Mouse (Mus musculus) MEL (cell line): ENCODE measurements around the gene Olfr70.

Source experiments
- CTCF ChIP-seq, 3 experiments: IDR thresholded peaks in 2 of 3; conservative IDR thresholded peaks in 1 of 3; 2 replicates each; pipeline ENCODE4 v1.5.1; 2011 to 2012; ENCODE audit warnings: low read length in 3 of 3, low read depth in 2 of 3, mild to moderate bottlenecking in 2 of 3, improper control_type of control experiment in 1 of 3, inconsistent platforms in 1 of 3, mixed read lengths in 1 of 3, moderate library complexity in 1 of 3; ENCODE audit not compliant: control insufficient read depth in 1 of 3, insufficient read depth in 1 of 3, poor library complexity in 1 of 3, severe bottlenecking in 1 of 3
- ZMIZ1 ChIP-seq: IDR thresholded peaks from 2 replicates; pipeline ENCODE4 v1.6.1; 2012; ENCODE audit warnings: low read depth, mild to moderate bottlenecking, inconsistent platforms, low read length, improper control_type of control experiment, moderate library complexity

DNA sequence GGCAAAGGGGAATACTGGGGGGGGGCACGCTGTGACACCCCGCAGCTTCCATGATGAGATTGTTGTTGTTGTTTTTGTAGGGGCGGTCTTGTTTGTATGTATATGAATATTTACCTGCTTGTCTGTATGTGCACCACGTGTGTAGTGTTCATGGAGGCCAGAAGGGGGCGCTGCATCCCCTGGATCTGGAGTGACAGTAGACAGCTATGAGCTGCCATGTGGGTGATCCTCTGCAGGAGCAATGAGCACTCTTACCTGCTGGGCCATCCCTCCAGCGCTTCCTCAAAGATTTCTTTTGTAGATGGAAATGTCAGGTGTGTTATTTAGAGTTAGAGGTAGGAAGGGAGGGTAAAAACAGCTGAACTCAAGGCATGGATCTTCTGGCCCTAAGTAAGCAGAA, 2.8 kb upstream of the Olfr70 start:
- TF ChIP-seq CTCF (IDR thresholded peaks at IDR 0.05 in 2 of 3, conservative IDR thresholded peaks at IDR 0.05 in 1 of 3; ENCODE audit: control insufficient read depth in 1 of 3, insufficient read depth in 1 of 3, low read depth in 2 of 3, low read length in 3 of 3, poor library complexity in 1 of 3, severe bottlenecking in 1 of 3) (peak; percentile 57 to 66 (median 57)), ZMIZ1 (no peak)
